Mouse (Mus musculus): ENCODE data around the gene Cldn20.

Cldn20 gene

GRCm38 (mm10) chr17:3532254-3532653, at the start of gene Cldn20:
Gene Cldn20 (plus strand): TSS chr17:3532554.
- DNase-seq = no peak

GRCm38 (mm10) chr17:3483091-3483490, 49.3 kb upstream of the Cldn20 start:
- DNase-seq = no peak

GRCm38 (mm10) chr17:3485851-3486250, 46.5 kb upstream of the Cldn20 start:
- DNase-seq = no peak

GRCm38 (mm10) chr17:3487211-3487610, 45.1 kb upstream of the Cldn20 start:
- no peak for DNase-seq

GRCm38 (mm10) chr17:3487721-3488601, 44.4 kb upstream of the Cldn20 start:
- DNase-seq = no peak

- DNase-seq = no peak
Observed at GRCm38 (mm10) chr17:3490216-3490895, 42.0 kb upstream of the Cldn20 start.

- DNase-seq = no peak
Observed at GRCm38 (mm10) chr17:3491065-3491464, 41.3 kb upstream of the Cldn20 start.

- no peak for DNase-seq
Observed at GRCm38 (mm10) chr17:3491667-3492066, 40.7 kb upstream of the Cldn20 start.

- DNase-seq = peak; percentile 44
Observed at GRCm38 (mm10) chr17:3495576-3495975, 36.8 kb upstream of the Cldn20 start.

GRCm38 (mm10) chr17:3496080-3496479, 36.3 kb upstream of the Cldn20 start:
- no peak for DNase-seq

- DNase-seq = peak; percentile 73
Observed at GRCm38 (mm10) chr17:3498086-3498485, 34.3 kb upstream of the Cldn20 start.

GRCm38 (mm10) chr17:3498580-3498979, 33.8 kb upstream of the Cldn20 start:
- no peak for DNase-seq

- no peak for DNase-seq
Observed at GRCm38 (mm10) chr17:3499468-3499867, 32.9 kb upstream of the Cldn20 start.

GRCm38 (mm10) chr17:3500076-3500475, 32.3 kb upstream of the Cldn20 start:
- DNase-seq = no peak

GRCm38 (mm10) chr17:3500936-3501335, 31.4 kb upstream of the Cldn20 start:
- no peak for DNase-seq

- DNase-seq = no peak
Observed at GRCm38 (mm10) chr17:3505711-3506110, 26.6 kb upstream of the Cldn20 start.

- no peak for DNase-seq
Observed at GRCm38 (mm10) chr17:3506508-3506907, 25.8 kb upstream of the Cldn20 start.

GRCm38 (mm10) chr17:3509841-3510240, 22.5 kb upstream of the Cldn20 start:
- DNase-seq = peak; percentile 68

- no peak for DNase-seq
Observed at GRCm38 (mm10) chr17:3514316-3514715, 18.0 kb upstream of the Cldn20 start.

GRCm38 (mm10) chr17:3515851-3516250, 16.5 kb upstream of the Cldn20 start:
- no peak for DNase-seq

GRCm38 (mm10) chr17:3516406-3516805, 15.9 kb upstream of the Cldn20 start:
- DNase-seq = no peak

GRCm38 (mm10) chr17:3520344-3520743, 12.0 kb upstream of the Cldn20 start:
- DNase-seq = no peak

- no peak for DNase-seq
Observed at GRCm38 (mm10) chr17:3527841-3528471, 4.4 kb upstream of the Cldn20 start.

GRCm38 (mm10) chr17:3529523-3529922, 2.8 kb upstream of the Cldn20 start:
- no peak for DNase-seq

All from right cerebral cortex, postnatal 4 days (tissue).